Mouse (Mus musculus) kidney, postnatal 36 days (tissue): ENCODE measurements around the gene Ccdc180.

Experiments
- DNase-seq, 2 experiments: peaks; one replicate each; pipeline ENCODE4 v3.0.0; 2021 to 2022; ENCODE audit warnings: mixed read lengths in 2 of 2

Ccdc180 gene

GRCm38 (mm10) chr4:45890066-45890761 is at the start of gene Ccdc180:
TSS of gene Ccdc180 (plus strand) at chr4:45890303.
- peak; percentile 72 to 81 for DNase-seq

DNA sequence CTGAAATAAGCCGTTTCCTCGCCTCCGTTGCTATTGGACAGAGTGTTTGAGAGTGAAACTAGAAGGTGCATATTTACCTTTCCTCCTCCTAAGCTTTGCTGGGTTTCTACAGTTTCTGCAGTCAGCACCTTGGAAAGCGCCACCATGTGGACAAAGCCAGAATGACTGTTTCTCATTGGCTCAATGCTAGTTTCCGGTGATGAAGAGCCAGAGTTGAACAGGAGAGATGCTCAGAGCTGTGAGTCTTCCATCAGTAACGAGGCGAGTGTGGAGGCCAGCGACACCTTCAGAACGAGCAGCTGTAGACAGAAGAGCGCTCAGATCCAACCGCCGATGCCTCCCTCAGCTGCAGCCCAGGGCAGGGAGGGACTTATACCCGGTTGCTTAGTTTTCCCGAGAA is 45.7 kb upstream of the Ccdc180 start:
- peak in 1 of 2 experiments; percentile 62 for DNase-seq

DNA sequence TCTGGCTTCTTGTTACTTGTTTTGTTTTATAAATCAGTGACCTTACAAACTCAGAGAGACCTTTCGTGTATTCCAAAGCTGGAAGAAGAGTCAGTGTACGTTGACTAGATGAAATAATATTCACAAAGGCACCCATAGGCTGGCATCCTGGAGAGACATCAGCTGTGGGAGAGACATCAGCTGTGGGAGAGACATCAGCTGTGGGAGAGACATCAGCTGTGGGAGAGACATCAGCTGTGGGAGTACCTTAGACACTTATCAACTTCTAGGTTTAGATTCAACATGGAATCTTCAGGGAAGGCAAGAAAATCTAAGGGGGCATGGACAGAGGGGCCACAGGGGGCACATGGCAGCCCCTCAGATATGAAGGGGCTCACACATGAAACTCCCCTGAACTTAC is 43.8 kb upstream of the Ccdc180 start:
- no peak for DNase-seq

DNA sequence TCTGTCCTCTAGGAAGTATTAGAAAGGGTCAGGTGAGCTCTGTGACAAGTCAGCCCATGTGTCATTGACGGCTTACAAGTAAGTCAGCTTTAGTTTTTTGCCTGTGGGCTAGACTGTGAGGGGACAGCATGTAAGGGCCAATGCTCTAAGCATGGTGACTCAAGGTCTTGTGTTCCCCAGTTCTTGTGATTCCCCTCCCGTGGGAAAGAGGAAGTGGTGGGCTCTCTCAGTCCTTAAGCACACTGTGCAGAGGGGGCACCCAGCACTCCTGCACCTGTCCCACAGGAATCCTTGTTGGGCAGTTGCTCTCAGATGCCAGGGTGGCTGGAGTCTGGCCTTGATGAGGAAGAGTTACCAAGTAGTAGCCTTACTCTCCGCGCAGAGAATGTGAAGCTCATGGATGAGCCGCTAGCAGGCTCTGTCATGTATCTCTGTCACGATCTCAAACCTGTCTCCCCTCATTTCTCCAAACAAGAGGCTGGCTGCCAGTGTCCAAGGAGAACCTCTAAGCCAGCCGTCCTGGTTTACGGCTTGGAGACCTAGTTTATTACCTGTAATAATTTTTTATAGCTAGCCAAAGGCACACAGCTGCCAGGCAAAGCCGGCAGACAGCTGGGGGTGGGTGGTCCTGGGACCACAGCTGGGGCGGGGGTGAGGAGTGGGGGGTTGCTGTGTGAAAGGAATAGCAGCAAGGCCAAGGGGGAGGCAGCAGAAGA is 41.8 kb upstream of the Ccdc180 start, which contains the start of gene Stra6l:
TSS of gene Stra6l (plus strand) at position 556 of the 716 bp plus-strand sequence.
- DNase-seq = no peak

DNA sequence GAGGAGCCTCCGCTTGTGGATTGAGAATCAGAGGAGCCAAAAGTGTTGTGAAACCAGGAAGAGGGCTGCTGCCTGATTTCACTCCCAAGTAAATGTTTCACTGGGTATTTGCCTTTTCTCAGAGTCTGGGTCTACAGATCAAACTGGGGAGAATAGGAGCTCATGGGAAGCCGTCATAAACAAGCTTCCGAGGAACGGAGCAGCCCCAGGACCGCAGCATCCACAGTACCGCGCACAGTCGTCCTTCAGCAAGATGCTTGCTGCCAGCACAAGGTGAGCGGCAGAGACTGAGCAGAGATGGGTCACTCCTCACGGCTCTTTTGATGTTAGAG is 41.3 kb upstream of the Ccdc180 start:
- DNase-seq = peak; percentile 18 to 34

GRCm38 (mm10) chr4:45849419-45849818 is 40.7 kb upstream of the Ccdc180 start:
- no peak for DNase-seq

DNA sequence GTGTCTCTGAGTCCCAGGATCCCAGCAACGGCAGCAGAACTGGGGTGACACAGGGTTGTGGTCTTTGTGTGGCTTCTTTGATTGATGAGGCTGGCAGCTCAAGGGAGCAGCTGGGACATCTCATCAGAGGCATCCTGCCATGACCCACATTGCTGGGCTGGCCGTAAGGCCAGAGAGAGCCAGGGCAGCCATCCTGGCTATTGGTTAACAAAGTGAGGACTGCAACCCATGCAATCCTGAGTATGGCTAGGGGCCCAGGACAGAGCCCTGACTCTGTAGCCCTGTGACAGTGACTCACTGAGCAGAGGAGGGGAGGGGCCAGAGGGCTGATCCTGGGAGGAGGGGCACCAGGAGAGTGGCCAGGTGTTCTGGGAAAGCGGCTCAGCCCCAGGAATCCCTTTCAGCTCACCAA is 38.5 kb upstream of the Ccdc180 start:
- DNase-seq = peak; percentile 77 to 82

GRCm38 (mm10) chr4:45853496-45854246 is 36.4 kb upstream of the Ccdc180 start:
- DNase-seq = no peak

DNA sequence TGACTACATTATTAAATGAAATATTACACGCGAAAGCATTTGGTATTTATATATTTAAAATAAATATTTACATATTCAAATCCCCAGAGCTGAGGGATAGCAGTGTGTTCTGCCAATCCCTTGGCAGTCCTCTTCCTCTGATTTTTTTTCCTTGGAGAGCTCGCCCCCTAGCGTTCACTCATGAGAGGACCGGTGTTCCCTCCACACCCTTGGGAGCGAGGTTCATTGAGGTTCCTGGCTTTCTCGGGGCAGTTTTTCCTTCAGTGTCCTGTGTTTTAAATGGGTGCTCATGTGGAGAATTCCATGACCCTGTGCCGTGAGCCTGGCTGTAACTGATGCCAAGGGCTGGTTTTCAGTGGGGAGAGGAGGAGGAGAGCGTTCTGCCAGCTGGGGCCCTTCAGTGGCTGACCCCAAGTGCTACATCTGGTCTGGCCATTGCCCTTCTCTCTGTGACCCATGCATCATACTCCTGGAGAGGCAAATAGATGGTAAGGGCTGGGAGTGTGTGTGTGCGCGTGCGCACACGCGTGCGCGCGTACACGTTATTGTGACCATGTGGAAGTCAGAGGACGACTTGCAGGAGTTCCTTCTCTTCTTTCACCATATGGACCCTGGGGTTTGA is 34.2 kb upstream of the Ccdc180 start:
- DNase-seq = peak; percentile 79 to 90

- DNase-seq = no peak
These were observed 28.9 kb upstream of the Ccdc180 start for GRCm38 (mm10) chr4:45861160-45861559.

DNA sequence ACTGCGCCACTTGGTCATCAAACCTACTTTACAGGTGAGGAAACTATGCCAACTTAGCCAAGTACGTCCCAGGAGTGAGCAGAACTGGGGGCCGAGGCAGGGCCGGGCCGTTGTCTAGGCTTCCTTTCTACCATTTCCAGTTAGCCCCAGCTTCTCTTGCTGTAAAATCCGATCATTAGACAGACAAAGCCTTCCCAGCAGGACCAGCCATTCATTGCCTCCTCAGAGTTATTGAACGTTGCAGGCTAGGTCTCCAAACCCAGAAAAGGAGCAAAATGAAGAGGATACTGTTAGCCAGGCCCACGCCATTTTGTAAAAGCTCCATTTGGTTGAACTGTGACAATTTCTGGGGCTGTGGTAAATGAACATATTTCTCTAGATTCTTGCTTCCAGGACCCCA is 22.7 kb upstream of the Ccdc180 start:
- no peak for DNase-seq

- DNase-seq = no peak
These were observed 20.9 kb upstream of the Ccdc180 start for GRCm38 (mm10) chr4:45869021-45869815.

DNA sequence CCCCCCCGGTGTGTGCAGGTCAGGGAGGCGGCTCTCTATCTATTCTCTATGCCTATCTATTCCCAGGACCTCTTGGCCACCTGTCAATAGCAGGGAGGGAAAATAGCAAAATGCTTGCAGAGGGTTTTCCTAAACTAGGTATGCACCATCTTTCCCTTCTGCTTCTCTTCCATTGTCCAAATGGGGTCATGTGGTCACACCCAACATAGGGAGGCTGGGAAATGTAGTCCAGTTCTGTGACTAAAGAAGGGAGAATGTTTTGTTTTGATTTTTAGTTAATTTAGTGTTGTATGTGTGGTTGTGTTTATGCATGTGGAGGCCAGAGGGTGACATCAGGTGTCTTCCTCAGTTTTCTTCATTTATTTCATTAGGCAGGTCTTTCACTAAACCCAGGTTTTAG is 18.0 kb upstream of the Ccdc180 start:
- DNase-seq = no peak

GRCm38 (mm10) chr4:45878929-45879328 is 11.2 kb upstream of the Ccdc180 start:
- DNase-seq = peak; percentile 52 to 72

GRCm38 (mm10) chr4:45882521-45882920 is 7.6 kb upstream of the Ccdc180 start:
- no peak for DNase-seq

GRCm38 (mm10) chr4:45883250-45883649 is 6.9 kb upstream of the Ccdc180 start:
- DNase-seq = no peak

- DNase-seq = no peak
These were observed 616 bp upstream of the Ccdc180 start for GRCm38 (mm10) chr4:45889487-45889886.

- peak; percentile 45 to 46 for DNase-seq
These were observed 6.5 kb downstream of the Ccdc180 start for GRCm38 (mm10) chr4:45896425-45897081.

GRCm38 (mm10) chr4:45898413-45898812 is 8.3 kb downstream of the Ccdc180 start:
- no peak for DNase-seq

DNA sequence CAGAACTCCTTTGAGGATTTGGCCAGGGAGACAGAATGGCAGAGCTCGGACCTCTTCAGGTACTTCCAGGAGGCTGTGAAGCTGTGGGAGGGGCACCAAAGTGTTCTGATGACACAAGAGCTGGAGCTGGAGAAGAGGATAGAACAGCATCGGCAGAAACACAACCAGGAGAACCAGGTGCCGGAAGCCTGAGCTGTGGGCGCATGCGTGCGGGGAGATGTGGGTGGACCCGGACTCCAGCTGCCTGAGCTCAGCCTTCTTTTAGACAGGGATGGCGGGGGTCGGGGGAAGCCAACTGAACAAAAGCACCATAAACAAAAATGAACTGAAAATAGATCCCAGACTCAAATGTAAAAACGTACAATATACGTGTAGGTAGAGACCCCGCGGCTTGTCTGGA is 19.2 kb downstream of the Ccdc180 start:
- DNase-seq = no peak

GRCm38 (mm10) chr4:45909924-45910323 is 19.8 kb downstream of the Ccdc180 start:
- no peak for DNase-seq

GRCm38 (mm10) chr4:45911256-45911655 is 21.2 kb downstream of the Ccdc180 start:
- DNase-seq = no peak
